Mouse (Mus musculus): Measurements from ENCODE around the gene Anln. TPM values are rescaled to one million over a fixed set of nuclear protein-coding genes. Genes with fewer than 3 reads are reported as not detected.

Anln gene
- polyA plus RNA-seq (2014; fragmentation: Nextera tagmentation; extraction: Ambion mirVana) = 38.7 and 46.2 TPM in 2 replicates

DNA sequence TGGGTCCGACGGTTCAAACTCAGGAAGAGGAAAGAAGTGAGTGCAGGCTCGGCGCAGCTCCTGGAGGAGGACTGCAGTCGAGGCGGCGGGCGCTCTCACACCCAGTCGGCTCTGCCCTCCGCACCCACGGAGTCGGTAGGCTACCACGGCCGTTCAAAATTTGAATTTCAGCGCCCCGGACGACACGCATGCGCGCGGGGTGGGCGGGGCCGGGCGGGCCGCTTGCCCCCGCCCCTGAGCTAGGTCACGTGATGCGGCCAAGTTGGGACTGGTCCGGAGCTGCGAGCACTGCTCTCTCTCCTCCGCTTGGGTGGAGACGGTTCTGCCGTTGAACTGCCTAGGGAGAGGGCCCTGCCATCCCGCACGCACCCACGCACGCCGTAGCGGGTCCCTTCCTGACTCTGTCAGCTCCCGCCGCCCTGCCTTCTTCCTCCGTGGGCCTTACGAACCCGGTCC lies at the start of gene Anln:
Gene Anln, minus strand, starts transcription at position 168 of the 456 bp plus-strand sequence.
- peak; percentile 96 for DNase-seq (ENCODE audit: low spot score)
- H3K27me3 ChIP-seq (replicated peaks; ENCODE audit: control insufficient read depth, insufficient read depth, low read length) = no peaks in the 10 kb centered on the region
- no peaks in the 10 kb centered on the region for H3K9me3 ChIP-seq (ENCODE audit: control insufficient read depth, low read length)
- peak within 1 kb of the TSS; percentile 94 for H3K4me3 ChIP-seq (ENCODE audit: low read depth, low read length)
- peak within 1 kb of the TSS; percentile 79 for H3K4me2 ChIP-seq (ENCODE audit: low read depth, low read length)
- WGBS = 2% methylated on average over 11 of the region's 44 CpGs
- ATAC-seq (ENCODE audit: low read depth) = peak; percentile 98
- peaks cover 14% of the 10 kb centered on the region; the same call in 1 of the 2 replicates for H3K4me1 ChIP-seq (ENCODE audit: control insufficient read depth, insufficient read depth, low read length)
- H3K36me3 ChIP-seq (ENCODE audit: control insufficient read depth, insufficient read depth, low read length) = no peaks in the 10 kb centered on the region
- H3K27ac ChIP-seq (replicated peaks; ENCODE audit: low read depth, low read length) = peak within 1 kb of the TSS; percentile 89
- peak within 1 kb of the TSS; percentile 88 for H3K9ac ChIP-seq (ENCODE audit: low read depth, low read length)

DNA sequence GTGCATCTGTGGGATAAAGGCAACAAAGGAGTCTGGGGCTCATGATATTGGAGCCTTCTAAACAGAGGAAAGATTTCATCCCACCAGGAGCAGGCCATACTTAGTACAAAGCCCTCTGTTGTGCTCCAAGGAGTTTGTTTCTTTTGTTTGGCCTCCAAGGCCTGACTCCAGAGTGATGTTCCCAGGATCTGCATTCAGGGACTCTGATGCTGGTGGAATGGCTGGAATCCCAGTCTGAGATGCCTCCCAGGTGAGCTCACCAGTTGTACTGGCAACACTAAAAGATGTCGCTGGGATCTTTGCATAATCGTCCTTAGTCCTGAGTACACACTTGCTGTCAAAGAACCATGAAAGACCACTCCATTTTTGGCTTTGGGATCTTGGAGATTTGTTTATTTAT lies 45.1 kb upstream of the Anln start:
- no peaks in the 10 kb centered on the region for H3K9me3 ChIP-seq (ENCODE audit: control insufficient read depth, low read length)
- H3K27me3 ChIP-seq (replicated peaks; ENCODE audit: control insufficient read depth, insufficient read depth, low read length) = no peaks in the 10 kb centered on the region
- no peak for DNase-seq (ENCODE audit: low spot score)
- no peaks in the 10 kb centered on the region for H3K36me3 ChIP-seq (ENCODE audit: control insufficient read depth, insufficient read depth, low read length)
- H3K4me2 ChIP-seq (ENCODE audit: low read depth, low read length) = no peak overlapping the region
- no peak for ATAC-seq (ENCODE audit: low read depth)
- WGBS = 91% methylated on average over 2 of the region's 2 CpGs
- H3K9ac ChIP-seq (ENCODE audit: low read depth, low read length) = no peak overlapping the region
- no peak overlapping the region for H3K4me3 ChIP-seq (ENCODE audit: low read depth, low read length)
- H3K4me1 ChIP-seq (ENCODE audit: control insufficient read depth, insufficient read depth, low read length) = peaks cover 8% of the 10 kb centered on the region
- no peak overlapping the region for H3K27ac ChIP-seq (replicated peaks; ENCODE audit: low read depth, low read length)

DNA sequence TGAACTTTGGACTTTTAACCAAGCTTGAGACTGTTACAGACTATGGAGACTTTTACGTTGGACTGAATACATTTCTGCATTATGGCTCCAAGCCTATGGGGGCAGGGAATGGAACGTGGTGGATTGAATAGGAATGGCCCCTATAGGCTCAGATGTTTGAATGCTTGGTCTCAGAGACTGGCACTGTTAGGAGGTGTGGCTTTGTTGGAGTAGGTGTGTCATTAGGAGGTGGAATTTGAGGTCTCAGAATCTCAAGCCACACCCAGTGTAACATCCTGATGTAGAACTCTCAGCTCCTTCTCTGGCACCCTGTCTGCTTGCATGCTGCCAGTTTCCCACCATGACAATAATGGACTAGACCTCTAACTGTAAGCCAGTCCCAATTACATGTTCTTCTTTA lies 44.2 kb upstream of the Anln start:
- no peaks in the 10 kb centered on the region for H3K9me3 ChIP-seq (ENCODE audit: control insufficient read depth, low read length)
- H3K27ac ChIP-seq (replicated peaks; ENCODE audit: low read depth, low read length) = no peak overlapping the region
- H3K27me3 ChIP-seq (replicated peaks; ENCODE audit: control insufficient read depth, insufficient read depth, low read length) = no peaks in the 10 kb centered on the region
- peaks cover 8% of the 10 kb centered on the region for H3K4me1 ChIP-seq (ENCODE audit: control insufficient read depth, insufficient read depth, low read length)
- DNase-seq (ENCODE audit: low spot score) = no peak
- no peak overlapping the region for H3K9ac ChIP-seq (ENCODE audit: low read depth, low read length)
- no peaks in the 10 kb centered on the region for H3K36me3 ChIP-seq (ENCODE audit: control insufficient read depth, insufficient read depth, low read length)
- no peak overlapping the region for H3K4me2 ChIP-seq (ENCODE audit: low read depth, low read length)
- H3K4me3 ChIP-seq (ENCODE audit: low read depth, low read length) = no peak overlapping the region
- 73% methylated on average over 2 of the region's 2 CpGs for WGBS
- no peak for ATAC-seq (ENCODE audit: low read depth)

DNA sequence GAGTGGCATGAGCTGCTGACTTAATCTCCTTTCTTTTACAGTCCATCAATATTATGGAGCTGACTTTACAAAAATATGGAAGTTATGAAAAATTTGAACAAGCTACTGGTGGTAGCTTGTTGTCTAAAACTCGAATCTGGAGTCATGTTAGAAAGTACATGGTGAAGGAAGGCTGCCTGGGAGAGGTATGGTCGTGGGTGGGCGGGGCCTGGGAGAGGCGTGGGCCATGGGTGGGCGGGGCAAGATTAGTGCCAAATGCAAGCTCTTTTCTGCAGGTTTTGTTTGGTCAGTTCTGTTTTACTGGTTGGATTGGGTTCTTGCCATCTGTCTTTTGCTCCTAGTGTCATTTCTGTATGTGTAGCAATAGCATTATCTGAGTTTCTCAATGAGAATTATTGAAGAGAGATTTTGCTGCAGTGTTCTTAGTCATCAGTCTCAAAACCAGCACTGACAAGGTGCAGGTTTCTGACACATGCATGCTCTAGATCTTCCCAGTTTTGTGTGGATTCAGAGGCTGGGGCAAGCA lies 41.4 kb upstream of the Anln start:
- Histone ChIP-seq H3K27ac (replicated peaks; ENCODE audit: low read depth, low read length) (no peak overlapping the region), H3K27me3 (replicated peaks; ENCODE audit: control insufficient read depth, insufficient read depth, low read length) (no peaks in the 10 kb centered on the region), H3K4me2 (ENCODE audit: low read depth, low read length) (no peak overlapping the region), H3K9ac (ENCODE audit: low read depth, low read length) (no peak overlapping the region), H3K9me3 (ENCODE audit: control insufficient read depth, low read length) (no peaks in the 10 kb centered on the region), H3K36me3 (ENCODE audit: control insufficient read depth, insufficient read depth, low read length) (no peaks in the 10 kb centered on the region), H3K4me1 (ENCODE audit: control insufficient read depth, insufficient read depth, low read length) (peaks cover 8% of the 10 kb centered on the region), H3K4me3 (ENCODE audit: low read depth, low read length) (no peak overlapping the region)
- peak; percentile 16 for DNase-seq (ENCODE audit: low spot score)
- no peak for ATAC-seq (ENCODE audit: low read depth)
- WGBS = 44% methylated on average over 5 of the region's 5 CpGs

DNA sequence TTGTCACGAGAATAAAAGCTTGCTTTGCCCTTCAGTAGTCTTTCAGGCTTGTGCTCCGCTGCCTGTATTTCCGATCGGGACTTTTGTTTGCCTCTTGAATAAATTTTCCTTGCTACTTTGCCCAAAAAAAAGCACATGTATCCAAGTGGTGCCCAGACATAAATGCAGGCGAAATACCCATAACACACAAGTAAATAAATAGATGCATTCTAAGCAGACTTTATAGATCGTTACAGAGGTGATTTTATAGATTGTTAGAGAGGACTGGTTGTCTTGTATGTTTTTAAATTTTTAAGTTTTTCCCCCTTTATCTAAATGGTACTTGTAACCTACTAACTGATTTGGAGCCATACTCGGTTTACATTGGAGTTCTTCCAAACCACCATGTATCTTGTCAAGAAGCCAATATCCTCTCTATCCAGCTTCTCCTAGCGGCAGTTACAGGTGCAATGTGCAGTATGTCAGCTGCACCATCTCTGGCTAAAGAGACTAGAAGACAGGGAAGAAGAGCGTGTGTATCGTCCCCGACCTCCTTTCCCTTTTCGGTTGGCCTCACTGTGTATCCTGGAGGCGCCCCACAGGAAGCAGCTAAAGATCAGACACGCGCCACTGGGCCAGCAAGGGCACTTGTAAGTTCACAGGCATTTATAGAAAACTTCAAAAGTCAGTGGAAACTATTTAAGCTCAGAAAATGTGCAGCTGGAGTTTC lies 40.7 kb upstream of the Anln start:
- no peaks in the 10 kb centered on the region for H3K36me3 ChIP-seq (ENCODE audit: control insufficient read depth, insufficient read depth, low read length)
- no peaks in the 10 kb centered on the region for H3K27me3 ChIP-seq (replicated peaks; ENCODE audit: control insufficient read depth, insufficient read depth, low read length)
- ATAC-seq (ENCODE audit: low read depth) (0 out of 2 replicates have a peak, but pooled peaks have one; percentile 41), DNase-seq (ENCODE audit: low spot score) (peak; percentile 56)
- H3K27ac ChIP-seq (replicated peaks; ENCODE audit: low read depth, low read length) = no peak overlapping the region
- H3K4me2 ChIP-seq (ENCODE audit: low read depth, low read length) = peak overlapping the region; percentile 34
- H3K9ac ChIP-seq (ENCODE audit: low read depth, low read length) = no peak overlapping the region
- whole genome bisulfite sequencing = 43% methylated on average over 15 of the region's 15 CpGs
- no peak overlapping the region for H3K4me3 ChIP-seq (ENCODE audit: low read depth, low read length)
- peaks cover 8% of the 10 kb centered on the region for H3K4me1 ChIP-seq (ENCODE audit: control insufficient read depth, insufficient read depth, low read length)
- no peaks in the 10 kb centered on the region for H3K9me3 ChIP-seq (ENCODE audit: control insufficient read depth, low read length)

DNA sequence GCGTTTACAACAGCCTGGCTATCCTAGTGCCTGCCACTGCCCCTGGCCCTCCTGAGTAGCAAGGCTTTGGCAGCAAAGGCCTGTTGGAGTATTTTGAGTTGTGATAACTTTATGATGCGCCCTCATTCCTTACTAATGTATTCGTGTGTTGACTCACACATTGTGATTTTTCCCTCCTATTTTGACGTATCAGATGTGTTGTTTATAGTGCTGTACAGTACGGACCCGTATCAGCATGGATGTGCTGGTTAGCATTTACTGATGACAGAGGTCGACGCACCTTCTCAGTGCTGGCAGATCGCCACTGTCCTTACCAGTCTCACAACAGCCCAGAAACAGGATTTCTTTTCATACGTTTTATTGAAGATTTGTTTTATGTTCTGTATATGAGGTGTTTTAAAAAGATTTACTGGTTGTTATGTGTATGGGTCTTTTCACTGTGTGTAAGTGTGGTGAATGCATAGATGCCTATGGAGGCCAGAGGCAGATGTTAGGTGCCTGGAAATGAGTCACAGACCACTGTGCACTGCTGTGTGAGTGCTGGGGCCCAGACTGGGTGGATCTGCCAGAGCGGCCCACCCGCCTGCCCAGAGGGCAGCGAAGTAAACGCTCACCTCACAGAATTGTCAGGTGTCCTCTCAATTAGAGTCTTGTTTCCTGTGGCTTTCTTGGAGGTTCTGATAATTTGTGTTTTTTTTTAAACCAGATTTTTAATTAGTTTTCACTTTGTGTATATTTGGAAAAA lies 39.9 kb upstream of the Anln start:
- WGBS = 75% methylated on average over 14 of the region's 14 CpGs
- Histone ChIP-seq H3K9me3 (ENCODE audit: control insufficient read depth, low read length) (no peaks in the 10 kb centered on the region), H3K4me2 (ENCODE audit: low read depth, low read length) (no peak overlapping the region), H3K4me3 (ENCODE audit: low read depth, low read length) (no peak overlapping the region), H3K9ac (ENCODE audit: low read depth, low read length) (no peak overlapping the region), H3K27me3 (replicated peaks; ENCODE audit: control insufficient read depth, insufficient read depth, low read length) (no peaks in the 10 kb centered on the region), H3K27ac (replicated peaks; ENCODE audit: low read depth, low read length) (no peak overlapping the region), H3K36me3 (ENCODE audit: control insufficient read depth, insufficient read depth, low read length) (no peaks in the 10 kb centered on the region), H3K4me1 (ENCODE audit: control insufficient read depth, insufficient read depth, low read length) (peaks cover 8% of the 10 kb centered on the region)
- DNase-seq (ENCODE audit: low spot score) = no peak
- ATAC-seq (ENCODE audit: low read depth) = no peak

DNA sequence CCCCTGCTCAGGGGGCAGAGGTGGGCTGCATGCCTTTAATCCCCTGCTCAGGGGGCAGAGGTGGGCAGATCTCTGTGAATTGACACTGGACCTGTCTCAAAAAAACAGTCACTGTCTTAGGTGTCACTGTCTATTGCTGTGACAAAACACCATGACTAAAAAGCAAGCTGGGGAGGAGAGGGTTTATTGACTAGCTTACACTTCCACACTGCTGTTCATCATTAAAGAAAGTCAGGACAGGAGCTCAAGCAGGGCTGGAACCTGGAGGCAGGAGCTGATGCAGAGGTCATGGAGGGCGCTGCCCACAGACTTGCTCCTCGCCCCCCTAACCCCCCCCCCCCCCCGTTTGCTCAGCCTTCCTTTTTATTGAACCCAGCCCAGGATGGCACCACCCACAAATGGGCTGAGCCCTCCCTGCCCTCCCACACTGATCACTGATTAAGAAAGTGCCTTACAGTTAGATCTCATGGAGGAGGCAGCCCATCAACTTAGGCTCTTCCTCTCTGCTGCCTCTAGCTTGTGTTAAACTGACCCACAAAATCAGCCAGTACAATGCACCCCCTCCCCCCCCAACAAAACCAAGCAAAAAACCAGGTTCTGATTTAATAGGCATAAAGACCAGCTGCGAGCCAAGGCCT lies 39.2 kb upstream of the Anln start:
- no peaks in the 10 kb centered on the region for H3K27me3 ChIP-seq (replicated peaks; ENCODE audit: control insufficient read depth, insufficient read depth, low read length)
- DNase-seq (ENCODE audit: low spot score) (no peak), ATAC-seq (ENCODE audit: low read depth) (no peak)
- H3K27ac ChIP-seq (replicated peaks; ENCODE audit: low read depth, low read length) = no peak overlapping the region
- H3K4me1 ChIP-seq (ENCODE audit: control insufficient read depth, insufficient read depth, low read length) = peaks cover 8% of the 10 kb centered on the region
- no peak overlapping the region for H3K4me2 ChIP-seq (ENCODE audit: low read depth, low read length)
- no peaks in the 10 kb centered on the region for H3K36me3 ChIP-seq (ENCODE audit: control insufficient read depth, insufficient read depth, low read length)
- WGBS = 33% methylated on average over 1 of the region's 4 CpGs
- H3K4me3 ChIP-seq (ENCODE audit: low read depth, low read length) = no peak overlapping the region
- H3K9me3 ChIP-seq (ENCODE audit: control insufficient read depth, low read length) = no peaks in the 10 kb centered on the region
- no peak overlapping the region for H3K9ac ChIP-seq (ENCODE audit: low read depth, low read length)

DNA sequence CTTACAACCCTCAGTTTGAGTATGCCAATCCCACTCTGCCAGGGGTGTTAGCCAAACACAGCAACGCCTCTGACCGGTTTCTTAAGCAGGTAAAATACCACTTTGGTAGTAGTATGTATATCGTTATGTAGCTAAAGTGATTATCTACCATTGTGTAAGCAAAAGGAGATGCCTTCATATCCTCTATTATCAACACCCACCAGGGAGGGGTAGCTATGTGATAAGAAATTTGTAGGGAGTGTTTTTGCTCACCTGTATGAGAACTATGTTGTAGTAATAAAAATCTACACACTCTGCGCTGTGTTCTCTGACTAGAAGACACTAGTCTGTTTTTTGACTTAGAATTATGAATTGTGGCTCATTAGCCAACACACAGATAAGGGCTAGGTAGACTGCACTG lies 35.7 kb upstream of the Anln start:
- Histone ChIP-seq H3K27ac (replicated peaks; ENCODE audit: low read depth, low read length) (no peak overlapping the region), H3K4me1 (ENCODE audit: control insufficient read depth, insufficient read depth, low read length) (peaks cover 4% of the 10 kb centered on the region), H3K36me3 (ENCODE audit: control insufficient read depth, insufficient read depth, low read length) (no peaks in the 10 kb centered on the region), H3K9ac (ENCODE audit: low read depth, low read length) (no peak overlapping the region), H3K4me2 (ENCODE audit: low read depth, low read length) (no peak overlapping the region), H3K9me3 (ENCODE audit: control insufficient read depth, low read length) (no peaks in the 10 kb centered on the region), H3K27me3 (replicated peaks; ENCODE audit: control insufficient read depth, insufficient read depth, low read length) (no peaks in the 10 kb centered on the region), H3K4me3 (ENCODE audit: low read depth, low read length) (no peak overlapping the region)
- WGBS = 93% methylated on average over 4 of the region's 4 CpGs
- no peak for ATAC-seq (ENCODE audit: low read depth)
- DNase-seq (ENCODE audit: low spot score) = no peak

All from embryonic facial prominence, embryonic 14.5 days (tissue).